Mouse (Mus musculus): ENCODE measurements around the gene Hist1h3g. TPM values are rescaled to one million over a fixed set of nuclear protein-coding genes. Genes with fewer than 3 reads are reported as not detected.

The Hist1h3g gene
- polyA plus RNA-seq, 1 experiment = 0.46 TPM

GRCm38 (mm10) chr13:23513517-23513916, 21.7 kb upstream of the Hist1h3g start:
- DNase-seq (ENCODE audit: extremely low spot score in 1 of 2, low spot score in 1 of 2) = no peak

GRCm38 (mm10) chr13:23515281-23515680, 19.9 kb upstream of the Hist1h3g start:
- DNase-seq (ENCODE audit: extremely low spot score in 1 of 2, low spot score in 1 of 2) = no peak

GRCm38 (mm10) chr13:23515826-23516620, 19.2 kb upstream of the Hist1h3g start:
- DNase-seq (ENCODE audit: extremely low spot score in 1 of 2, low spot score in 1 of 2) = no peak

GRCm38 (mm10) chr13:23516822-23517602, 18.2 kb upstream of the Hist1h3g start:
- peak in 1 of 2 experiments; percentile 90 for DNase-seq (ENCODE audit: extremely low spot score in 1 of 2, low spot score in 1 of 2)

GRCm38 (mm10) chr13:23517603-23518294, 17.5 kb upstream of the Hist1h3g start:
- DNase-seq (ENCODE audit: extremely low spot score in 1 of 2, low spot score in 1 of 2) = peak; percentile 86 to 99

- DNase-seq (ENCODE audit: extremely low spot score in 1 of 2, low spot score in 1 of 2) = no peak
These were observed 17.0 kb upstream of the Hist1h3g start for GRCm38 (mm10) chr13:23518295-23518603.

- DNase-seq (ENCODE audit: extremely low spot score in 1 of 2, low spot score in 1 of 2) = peak; percentile 71 to 97
These were observed 16.3 kb upstream of the Hist1h3g start for GRCm38 (mm10) chr13:23518885-23519284.

GRCm38 (mm10) chr13:23519416-23519815, 15.8 kb upstream of the Hist1h3g start:
- DNase-seq (ENCODE audit: extremely low spot score in 1 of 2, low spot score in 1 of 2) = peak; percentile 72 to 96

GRCm38 (mm10) chr13:23521703-23522102, 13.5 kb upstream of the Hist1h3g start:
- DNase-seq (ENCODE audit: extremely low spot score in 1 of 2, low spot score in 1 of 2) = peak in 1 of 2 experiments; percentile 91

- no peak for DNase-seq (ENCODE audit: extremely low spot score in 1 of 2, low spot score in 1 of 2)
These were observed 11.2 kb upstream of the Hist1h3g start for GRCm38 (mm10) chr13:23523976-23524375.

- peak in 1 of 2 experiments; percentile 77 for DNase-seq (ENCODE audit: extremely low spot score in 1 of 2, low spot score in 1 of 2)
These were observed 10.6 kb upstream of the Hist1h3g start for GRCm38 (mm10) chr13:23524654-23525053.

GRCm38 (mm10) chr13:23525901-23526300, 9.3 kb upstream of the Hist1h3g start:
- no peak for DNase-seq (ENCODE audit: extremely low spot score in 1 of 2, low spot score in 1 of 2)

GRCm38 (mm10) chr13:23526312-23526711, 8.9 kb upstream of the Hist1h3g start:
- DNase-seq (ENCODE audit: extremely low spot score in 1 of 2, low spot score in 1 of 2) = peak; percentile 89 to 99

- no peak for DNase-seq (ENCODE audit: extremely low spot score in 1 of 2, low spot score in 1 of 2)
These were observed 6.2 kb upstream of the Hist1h3g start for GRCm38 (mm10) chr13:23529005-23529404.

GRCm38 (mm10) chr13:23529480-23530165, 5.6 kb upstream of the Hist1h3g start:
- no peak for DNase-seq (ENCODE audit: extremely low spot score in 1 of 2, low spot score in 1 of 2)

GRCm38 (mm10) chr13:23530181-23530900, 4.9 kb upstream of the Hist1h3g start:
- DNase-seq (ENCODE audit: extremely low spot score in 1 of 2, low spot score in 1 of 2) = peak; percentile 41 to 92

GRCm38 (mm10) chr13:23530901-23531875, 4.0 kb upstream of the Hist1h3g start, which contains the start of gene Hist1h4h:
Gene Hist1h4h, plus strand, starts transcription at chr13:23531050.
- peak; percentile 98 to 100 for DNase-seq (ENCODE audit: extremely low spot score in 1 of 2, low spot score in 1 of 2)

GRCm38 (mm10) chr13:23532262-23533075, 2.8 kb upstream of the Hist1h3g start:
- no peak for DNase-seq (ENCODE audit: extremely low spot score in 1 of 2, low spot score in 1 of 2)

Measured in frontal cortex, adult 2 months (tissue).